Mouse (Mus musculus): Measurements from ENCODE around the gene Opcml. TPM values are rescaled to one million over a fixed set of nuclear protein-coding genes. Genes with fewer than 3 reads are reported as not detected.

Gene Opcml
- total RNA-seq, 2 experiments from 2014 or later, result 1.6 to 1.7 TPM

- DNase-seq (ENCODE audit: low spot score), result no peak
Observed at GRCm38 (mm10) chr9:28737955-28738354, 947.4 kb downstream of the Opcml start.

- DNase-seq (ENCODE audit: low spot score), result no peak
Observed at GRCm38 (mm10) chr9:28738451-28738860, 947.9 kb downstream of the Opcml start.

GRCm38 (mm10) chr9:28744771-28745170 lies 954.2 kb downstream of the Opcml start:
- no peak for DNase-seq (ENCODE audit: low spot score)

GRCm38 (mm10) chr9:28748902-28749301 lies 958.3 kb downstream of the Opcml start:
- no peak for DNase-seq (ENCODE audit: low spot score)

- DNase-seq (ENCODE audit: low spot score), result no peak
Observed at GRCm38 (mm10) chr9:28752908-28753307, 962.3 kb downstream of the Opcml start.

GRCm38 (mm10) chr9:28756841-28757451 lies 966.4 kb downstream of the Opcml start:
- DNase-seq (ENCODE audit: low spot score), result no peak

GRCm38 (mm10) chr9:28761460-28761859 lies 970.9 kb downstream of the Opcml start:
- no peak for DNase-seq (ENCODE audit: low spot score)

GRCm38 (mm10) chr9:28764149-28764548 lies 973.6 kb downstream of the Opcml start:
- no peak for DNase-seq (ENCODE audit: low spot score)

- no peak for DNase-seq (ENCODE audit: low spot score)
Observed at GRCm38 (mm10) chr9:28776517-28777503, 986.2 kb downstream of the Opcml start.

GRCm38 (mm10) chr9:28783834-28784233 lies 993.3 kb downstream of the Opcml start:
- DNase-seq (ENCODE audit: low spot score), result no peak

GRCm38 (mm10) chr9:28789439-28789838 lies 998.9 kb downstream of the Opcml start:
- no peak for DNase-seq (ENCODE audit: low spot score)

GRCm38 (mm10) chr9:28800100-28800499 lies 1009.5 kb downstream of the Opcml start:
- no peak for DNase-seq (ENCODE audit: low spot score)

GRCm38 (mm10) chr9:28806666-28807065 lies 1016.1 kb downstream of the Opcml start:
- no peak for DNase-seq (ENCODE audit: low spot score)

- DNase-seq (ENCODE audit: low spot score), result no peak
Observed at GRCm38 (mm10) chr9:28822060-28822459, 1031.5 kb downstream of the Opcml start.

GRCm38 (mm10) chr9:28822466-28822865 lies 1031.9 kb downstream of the Opcml start:
- no peak for DNase-seq (ENCODE audit: low spot score)

GRCm38 (mm10) chr9:28825821-28826220 lies 1035.2 kb downstream of the Opcml start:
- DNase-seq (ENCODE audit: low spot score), result no peak

GRCm38 (mm10) chr9:28845961-28846570 lies 1055.5 kb downstream of the Opcml start:
- no peak for DNase-seq (ENCODE audit: low spot score)

GRCm38 (mm10) chr9:28855826-28856225 lies 1065.3 kb downstream of the Opcml start:
- no peak for DNase-seq (ENCODE audit: low spot score)

- DNase-seq (ENCODE audit: low spot score), result no peak
Observed at GRCm38 (mm10) chr9:28861983-28862382, 1071.4 kb downstream of the Opcml start.

- DNase-seq (ENCODE audit: low spot score), result no peak
Observed at GRCm38 (mm10) chr9:28867256-28867655, 1076.7 kb downstream of the Opcml start.

- DNase-seq (ENCODE audit: low spot score), result no peak
Observed at GRCm38 (mm10) chr9:28870478-28870877, 1079.9 kb downstream of the Opcml start.

- no peak for DNase-seq (ENCODE audit: low spot score)
Observed at GRCm38 (mm10) chr9:28882566-28882965, 1092.0 kb downstream of the Opcml start.

Data from gastrocnemius, adult 18-20 months (tissue).